Mouse (Mus musculus) adrenal gland, adult 18-20 months (tissue): Measurements from ENCODE around the gene Acoxl. TPM values are rescaled to one million over a fixed set of nuclear protein-coding genes. Genes with fewer than 3 reads are reported as not detected.

ENCODE experiments used
- DNase-seq, 2 experiments: peaks; one replicate each; pipeline ENCODE4 v3.0.0; 2021 to 2022; ENCODE audit warnings: low spot score in 2 of 2
- total RNA-seq, 2 experiments: library from RNA; stranded (reverse); gene quantifications; 1 replicate in 1 of 2; 2 replicates in 1 of 2; pipeline ENCODE4 v1.2.3; 2021

Gene Acoxl
- total RNA-seq, 2 experiments from 2014 or later: 0.38 to 1.2 TPM

GRCm38 (mm10) chr2:127931576-127931975 lies 92.9 kb downstream of the Acoxl start:
- DNase-seq: no peak

GRCm38 (mm10) chr2:127933531-127933931 lies 94.9 kb downstream of the Acoxl start:
- no peak for DNase-seq

- no peak for DNase-seq
These were observed 98.4 kb downstream of the Acoxl start for GRCm38 (mm10) chr2:127937079-127937478.

GRCm38 (mm10) chr2:127939206-127939605 lies 100.5 kb downstream of the Acoxl start:
- no peak for DNase-seq

GRCm38 (mm10) chr2:127960579-127960978 lies 121.9 kb downstream of the Acoxl start:
- no peak for DNase-seq

GRCm38 (mm10) chr2:127961154-127961553 lies 122.5 kb downstream of the Acoxl start:
- DNase-seq: no peak

GRCm38 (mm10) chr2:127961802-127962433 lies 123.2 kb downstream of the Acoxl start:
- no peak for DNase-seq

GRCm38 (mm10) chr2:127968944-127969343 lies 130.3 kb downstream of the Acoxl start:
- DNase-seq: no peak

- no peak for DNase-seq
These were observed 137.6 kb downstream of the Acoxl start for GRCm38 (mm10) chr2:127976276-127976675.

GRCm38 (mm10) chr2:127978601-127979230 lies 140.0 kb downstream of the Acoxl start:
- DNase-seq: no peak

- DNase-seq: no peak
These were observed 143.9 kb downstream of the Acoxl start for GRCm38 (mm10) chr2:127982610-127983009.

- no peak for DNase-seq
These were observed 144.6 kb downstream of the Acoxl start for GRCm38 (mm10) chr2:127983301-127983700.

GRCm38 (mm10) chr2:127983981-127984380 lies 145.3 kb downstream of the Acoxl start:
- DNase-seq: no peak

- no peak for DNase-seq
These were observed 149.0 kb downstream of the Acoxl start for GRCm38 (mm10) chr2:127987706-127988105.

- DNase-seq: peak in 1 of 2 experiments; percentile 31
These were observed 152.3 kb downstream of the Acoxl start for GRCm38 (mm10) chr2:127990856-127991479.

- no peak for DNase-seq
These were observed 153.0 kb downstream of the Acoxl start for GRCm38 (mm10) chr2:127991656-127992055.

- no peak for DNase-seq
These were observed 170.2 kb downstream of the Acoxl start for GRCm38 (mm10) chr2:128008662-128009423.

GRCm38 (mm10) chr2:128014613-128015012 lies 175.9 kb downstream of the Acoxl start:
- no peak for DNase-seq

GRCm38 (mm10) chr2:128015602-128016001 lies 176.9 kb downstream of the Acoxl start:
- no peak for DNase-seq

- no peak for DNase-seq
These were observed 181.6 kb downstream of the Acoxl start for GRCm38 (mm10) chr2:128020039-128020907.

- no peak for DNase-seq
These were observed 182.2 kb downstream of the Acoxl start for GRCm38 (mm10) chr2:128020908-128021193.
